Mouse (Mus musculus) neutrophil, adult 5-6 weeks (primary cell): ENCODE results near the gene Memo1. TPM values are rescaled to one million over a fixed set of nuclear protein-coding genes. Genes with fewer than 3 reads are reported as not detected.

Experiments used
- ATAC-seq: fragments of 151-379, 151-347 bp; 2 replicates; pipeline ENCODE4 v1.8.0; 2017; ENCODE audit warnings: mild to moderate bottlenecking, moderate TSS enrichment; ENCODE audit not compliant: insufficient number of reproducible peaks, poor library complexity, low FRiP score, severe bottlenecking; ENCODE audit errors: extremely low read depth
- total RNA-seq: library from RNA; stranded (forward); fragments of 200-1000 nt; gene quantifications from 2 replicates; pipeline ENCODE4 v1.2.3, GENCODE M21; 2017

The Memo1 gene
- total RNA-seq, 1 experiment from 2014 or later, result 35.7 TPM

DNA sequence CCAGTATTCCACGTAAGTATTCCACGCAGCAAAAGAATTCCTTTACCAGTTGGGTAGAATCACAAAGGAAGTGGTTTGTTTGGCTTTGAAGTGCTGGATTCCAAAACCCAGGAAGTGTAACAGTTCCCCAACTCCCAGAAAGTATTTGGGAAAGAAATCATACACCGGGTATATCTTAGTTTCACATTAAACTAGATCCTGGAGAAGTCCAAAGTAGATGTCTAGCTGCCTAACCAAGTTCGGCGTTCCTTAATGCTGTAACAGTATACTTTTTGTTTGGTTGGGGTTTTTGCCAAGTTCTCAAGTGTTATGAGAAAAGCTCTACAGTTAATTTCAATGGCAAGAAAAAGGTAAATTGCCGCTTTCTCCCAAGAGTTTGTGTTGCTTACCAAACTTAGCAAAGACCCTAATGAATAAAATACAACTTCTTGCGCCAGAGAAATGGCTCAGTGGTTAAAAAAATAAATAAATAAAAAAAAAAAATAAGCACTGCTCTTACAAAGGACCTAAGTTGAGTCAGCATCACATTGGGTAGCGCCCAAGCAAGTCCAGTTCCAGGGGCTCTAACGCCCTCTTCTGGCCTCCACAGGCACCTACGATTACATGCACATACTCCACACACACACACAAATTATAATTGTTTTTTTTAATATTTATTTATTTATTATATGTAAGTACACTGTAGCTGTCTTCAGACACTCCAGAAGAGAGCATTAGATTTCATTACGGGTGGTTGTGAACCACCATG, 929 bp upstream of the Memo1 start:
- no peak for ATAC-seq

DNA sequence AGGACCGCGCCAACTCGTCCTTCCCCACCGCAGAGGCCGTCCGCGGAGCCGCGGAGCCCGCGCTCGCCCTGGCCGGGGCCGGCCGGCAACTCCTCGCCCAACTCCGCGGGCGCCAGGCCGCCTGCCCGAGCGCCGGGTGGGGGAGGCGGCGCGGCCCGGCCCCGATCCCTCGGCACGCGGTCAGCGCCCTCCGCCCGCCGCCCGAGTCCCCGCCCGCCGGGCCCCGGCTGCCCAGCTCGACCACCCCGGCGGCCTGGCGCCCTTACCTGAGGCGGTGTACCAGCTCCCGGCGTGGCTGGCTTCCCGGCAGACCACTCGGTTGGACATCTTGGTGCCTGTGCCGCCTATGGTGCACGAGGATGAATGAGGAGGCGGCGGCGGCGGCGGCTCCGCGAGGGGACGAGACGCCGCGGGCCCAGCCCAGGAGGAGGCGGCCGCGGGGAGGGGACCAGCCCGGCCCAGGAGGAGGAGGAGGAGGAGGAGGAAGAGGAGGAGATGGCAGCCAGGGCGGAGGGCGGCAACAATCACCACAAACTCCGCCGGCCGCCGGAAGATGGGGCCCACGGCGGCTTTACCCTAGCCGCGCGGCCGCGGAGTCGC, 795 bp downstream of the Memo1 start:
- peak; percentile 75 for ATAC-seq

DNA sequence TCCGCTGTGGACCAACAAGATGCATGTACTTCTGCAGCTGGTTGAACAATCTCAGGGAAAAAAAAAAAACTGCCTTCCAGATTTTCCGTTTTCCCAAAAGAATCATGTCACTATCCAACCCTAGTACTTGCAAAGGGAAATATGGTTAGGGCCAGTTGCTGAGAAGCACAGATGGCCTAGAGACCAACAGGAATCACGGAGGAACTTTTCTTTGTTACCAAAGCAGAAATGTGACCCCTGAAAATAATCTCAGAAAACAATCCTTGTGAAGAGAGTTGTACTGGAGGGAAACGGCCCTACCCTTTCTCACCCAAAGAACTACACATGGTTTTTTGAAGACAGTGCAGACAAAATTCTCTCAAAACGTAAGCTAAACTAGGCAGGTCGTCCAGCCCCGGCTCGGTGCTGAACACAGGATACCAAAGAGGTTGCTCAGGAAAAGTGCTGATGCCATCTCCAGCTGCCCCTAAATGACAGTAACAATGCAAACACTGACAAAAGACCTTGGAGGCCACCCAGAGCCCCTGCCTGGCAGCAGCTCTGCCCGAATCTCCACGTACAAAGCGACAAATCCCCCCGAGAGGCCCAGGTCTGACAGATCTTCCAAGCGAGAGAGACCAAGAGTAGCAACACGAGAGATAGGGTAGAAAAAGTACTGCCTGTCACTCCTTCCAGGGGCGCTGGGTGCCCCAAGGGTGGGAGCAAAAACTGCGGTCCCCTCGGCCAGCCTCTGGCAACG, 1.5 kb downstream of the Memo1 start:
- no peak for ATAC-seq

DNA sequence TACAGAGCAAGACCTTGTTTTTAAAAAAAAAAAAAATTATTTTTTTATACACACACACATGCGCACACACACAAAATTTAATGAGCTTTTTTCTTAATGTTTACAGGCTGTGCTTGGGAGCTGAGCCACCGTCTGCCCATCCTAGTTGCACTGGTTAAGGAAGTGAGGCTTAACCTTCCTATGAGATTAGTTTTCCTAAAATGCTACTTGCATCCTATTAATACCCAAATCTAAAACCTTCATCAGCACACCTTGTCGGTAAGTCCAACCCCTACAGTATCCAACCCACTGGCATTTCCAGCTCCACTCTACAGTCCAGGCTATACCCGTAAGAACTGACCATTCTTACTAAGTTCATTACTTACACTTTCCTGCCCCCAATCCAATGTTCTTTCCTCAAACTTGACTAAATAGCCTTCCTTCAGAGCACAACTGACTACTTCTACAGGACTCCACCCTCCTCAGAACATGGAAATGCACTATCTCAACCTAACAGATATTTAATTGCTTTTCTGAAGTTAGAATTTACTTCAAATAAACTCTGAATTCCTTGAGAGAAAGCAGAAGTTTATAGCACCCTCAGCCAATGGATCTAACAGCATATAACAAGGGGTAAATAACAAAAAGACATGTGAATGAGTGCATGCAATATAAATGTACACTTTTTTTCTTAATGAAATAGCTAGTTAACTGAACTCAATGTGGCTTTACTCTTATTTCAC, 3.5 kb downstream of the Memo1 start:
- ATAC-seq, result no peak

- ATAC-seq, result no peak
Measured at GRCm38 (mm10) chr17:74290869-74291268, 4.5 kb downstream of the Memo1 start.

- no peak for ATAC-seq
Measured at GRCm38 (mm10) chr17:74290198-74290597, 5.1 kb downstream of the Memo1 start.

- ATAC-seq, result no peak
Measured at GRCm38 (mm10) chr17:74288626-74289025, 6.7 kb downstream of the Memo1 start.

DNA sequence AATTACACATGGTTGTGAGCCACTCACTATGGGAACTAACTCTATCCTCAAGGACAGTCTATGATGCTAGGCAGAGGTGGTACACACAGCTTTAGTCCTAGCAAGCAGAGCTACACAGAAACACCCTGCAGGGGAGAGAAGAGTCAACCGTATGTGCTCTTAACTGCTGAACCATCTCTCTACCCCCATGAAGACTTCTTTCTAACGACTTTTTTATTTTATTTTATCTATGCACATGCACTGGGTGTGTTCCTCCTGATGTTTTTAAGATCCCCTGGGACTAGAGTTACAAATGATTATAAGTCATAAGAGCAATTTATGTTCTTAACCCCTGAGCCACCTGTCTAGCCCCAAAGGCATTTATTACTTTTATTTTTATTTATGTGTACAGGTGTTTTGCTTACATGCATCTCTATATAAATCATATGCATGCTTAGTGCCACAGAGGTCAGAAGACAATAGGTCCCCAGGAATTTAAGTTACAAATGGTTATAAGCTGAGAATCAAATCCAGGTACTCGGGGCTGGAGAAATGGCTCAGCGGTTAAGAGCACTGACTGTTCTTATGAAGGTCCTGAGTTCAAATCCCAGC, 9.1 kb downstream of the Memo1 start:
- no peak for ATAC-seq

DNA sequence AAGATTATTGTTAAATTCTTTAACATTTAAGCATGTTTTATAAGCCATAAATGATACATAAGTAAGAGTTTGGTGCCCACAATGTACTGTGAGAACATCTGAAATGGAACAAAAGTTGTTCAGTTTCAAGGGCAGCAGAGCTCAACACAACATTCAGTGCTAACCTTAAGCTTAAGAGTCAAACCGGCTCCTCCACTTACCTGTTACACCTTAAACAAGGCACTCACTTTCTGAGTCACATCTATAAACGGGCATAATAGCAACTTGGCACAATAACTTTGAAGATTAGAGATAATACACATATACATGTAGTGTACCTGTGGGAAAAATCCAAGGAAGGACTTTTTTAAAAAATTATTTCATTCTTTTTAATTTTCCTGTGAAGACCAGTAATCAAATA, 9.6 kb downstream of the Memo1 start:
- no peak for ATAC-seq

- no peak for ATAC-seq
Measured at GRCm38 (mm10) chr17:74284397-74285115, 10.8 kb downstream of the Memo1 start.

GRCm38 (mm10) chr17:74282024-74282423, 13.3 kb downstream of the Memo1 start:
- no peak for ATAC-seq

DNA sequence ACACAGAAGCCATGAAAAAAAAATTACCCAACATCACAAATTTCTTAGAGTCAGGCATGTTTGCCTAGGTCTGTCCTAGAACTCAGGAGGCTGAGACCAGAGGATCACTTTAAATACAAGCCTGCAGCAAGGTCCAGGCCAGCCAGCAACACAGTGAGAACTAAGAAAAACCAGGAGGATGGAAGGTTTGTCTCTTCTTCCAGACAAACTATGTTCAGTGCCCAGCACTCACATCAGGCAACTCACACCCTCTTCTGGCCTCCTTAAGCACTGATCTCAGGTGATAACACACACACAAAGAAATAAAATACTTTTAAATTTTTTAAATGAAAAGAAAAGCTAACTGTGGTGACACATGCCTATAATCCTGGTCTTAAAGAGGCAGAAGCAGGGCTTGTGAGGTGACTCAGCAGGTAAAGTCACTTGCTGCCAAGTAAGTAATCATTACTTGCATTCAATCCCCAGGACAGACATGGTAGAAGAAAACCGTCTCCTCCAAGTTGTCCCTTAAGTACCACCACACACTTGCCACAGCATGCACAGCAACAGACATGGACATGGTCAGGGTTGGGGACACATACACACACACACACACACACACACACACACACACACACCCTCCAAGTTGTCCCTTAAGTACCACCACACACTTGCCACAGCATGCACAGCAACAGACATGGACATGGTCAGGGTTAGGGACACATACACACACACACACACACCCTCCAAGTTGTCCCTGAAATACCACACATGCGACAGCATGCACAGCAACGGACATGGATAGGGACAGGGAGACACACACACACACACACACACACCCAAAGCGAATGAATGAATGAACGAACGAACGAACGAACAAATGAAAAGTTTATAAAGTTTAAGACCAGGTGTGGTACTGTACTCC, 16.1 kb downstream of the Memo1 start:
- no peak for ATAC-seq

GRCm38 (mm10) chr17:74274471-74274870, 20.9 kb downstream of the Memo1 start:
- ATAC-seq, result no peak

GRCm38 (mm10) chr17:74272683-74273205, 22.6 kb downstream of the Memo1 start:
- ATAC-seq, result no peak

GRCm38 (mm10) chr17:74271541-74272268, 23.6 kb downstream of the Memo1 start:
- ATAC-seq, result no peak

DNA sequence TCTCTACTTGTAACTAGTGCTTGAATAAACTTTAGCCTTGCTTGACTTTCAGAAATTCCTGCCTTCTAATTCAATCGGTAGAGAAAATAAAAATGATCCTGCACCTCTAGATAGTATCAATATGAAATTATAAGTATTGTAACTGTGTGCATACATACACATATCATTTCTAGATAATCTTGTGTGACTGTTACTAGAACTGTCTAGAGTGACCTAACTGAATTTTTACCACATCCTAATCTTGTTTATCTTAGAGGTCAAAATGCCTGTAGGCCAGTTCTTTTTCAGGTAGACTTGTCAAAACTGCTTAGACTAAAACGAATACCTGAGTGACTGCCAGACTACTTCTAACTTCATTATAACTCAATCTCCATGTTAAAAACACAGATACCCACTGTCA, 25.1 kb downstream of the Memo1 start:
- ATAC-seq, result no peak
